Mouse (Mus musculus) liver, embryonic 15.5 days (tissue): ENCODE data around the gene Col23a1. TPM values are rescaled to one million over a fixed set of nuclear protein-coding genes. Genes with fewer than 3 reads are reported as not detected.

Source experiments
- ATAC-seq: fragments of 200-750 bp; cut with Nextera tagmentation; 2 replicates; pipeline ENCODE4 v1.8.0; 2017; ENCODE audit warnings: moderate number of reproducible peaks, mild to moderate bottlenecking, moderate library complexity; ENCODE audit not compliant: insufficient read depth
- H3K27ac ChIP-seq: fragments of 300-500 bp; sonication (generic); replicated peaks from 2 replicates; pipeline ENCODE4 v1.5.1; 2015; ENCODE audit warnings: mild to moderate bottlenecking, inconsistent platforms
- H3K27me3 ChIP-seq: fragments of 300-500 bp; sonication (generic); 2 replicates; pipeline ENCODE4 v1.6.1; 2015; ENCODE audit warnings: mild to moderate bottlenecking, inconsistent platforms
- H3K36me3 ChIP-seq: fragments of 300-500 bp; sonication (generic); replicated peaks from 2 replicates; pipeline ENCODE4 v1.6.1; 2015; ENCODE audit warnings: moderate library complexity, mild to moderate bottlenecking, inconsistent platforms
- H3K4me1 ChIP-seq: fragments of 300-500 bp; sonication (generic); replicated peaks from 2 replicates; pipeline ENCODE4 v1.6.1; 2015; ENCODE audit warnings: inconsistent platforms
- H3K4me2 ChIP-seq: fragments of 300-500 bp; sonication (generic); 2 replicates; pipeline ENCODE4 v1.6.1; 2015; ENCODE audit warnings: moderate library complexity, mild to moderate bottlenecking, inconsistent platforms
- H3K4me3 ChIP-seq: fragments of 300-500 bp; sonication (generic); replicated peaks from 2 replicates; pipeline ENCODE4 v1.5.1; 2015; ENCODE audit warnings: mild to moderate bottlenecking, inconsistent platforms
- H3K9ac ChIP-seq: fragments of 300-500 bp; sonication (generic); 2 replicates; pipeline ENCODE4 v1.6.1; 2015; ENCODE audit warnings: moderate library complexity, mild to moderate bottlenecking, inconsistent platforms
- H3K9me3 ChIP-seq: fragments of 300-500 bp; sonication (generic); replicated peaks from 2 replicates; pipeline ENCODE4 v1.6.1; 2016; ENCODE audit warnings: inconsistent platforms
- WGBS: fragments of 180-500 bp; shearing (Covaris S2); methylation state at CpG from one replicate; pipeline ENCODE4 v1.1.7; 2015; ENCODE audit warnings: mixed read lengths; ENCODE audit not compliant: insufficient replicate concordance; 5-methylcytosine and 5-hydroxymethylcytosine counted together
- polyA plus RNA-seq: library from polyadenylated mRNA; unstranded; fragments of >200 nt; fragmentation: Nextera tagmentation; extraction: Ambion mirVana; gene quantifications from 2 replicates; pipeline ENCODE4 v1.2.1, GENCODE M21; 2015

Col23a1 gene
- polyA plus RNA-seq, 1 experiment from 2014 or later: 0.17 TPM

DNA sequence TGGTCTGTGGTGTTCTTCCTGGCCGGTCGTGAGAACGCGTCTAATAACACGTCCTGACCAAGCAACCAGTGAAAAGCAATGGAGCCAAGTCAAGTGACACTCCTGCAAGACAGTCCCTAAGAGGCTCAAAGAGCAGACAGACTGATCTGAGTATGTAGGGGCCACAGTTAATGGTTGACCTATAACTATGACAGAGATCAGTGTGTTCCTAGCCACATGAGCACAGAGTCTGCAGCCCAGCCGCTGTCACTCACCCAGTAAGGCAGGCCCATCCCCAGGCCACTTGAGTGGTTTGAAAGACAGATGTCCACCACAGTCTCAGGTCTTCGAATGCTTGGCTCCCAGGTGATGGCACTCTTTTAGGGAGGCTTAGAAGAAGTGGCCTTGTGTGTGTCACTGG, 152.3 kb downstream of the Col23a1 start:
- WGBS: 91% methylated on average over 7 of the region's 7 CpGs
- 0 out of 2 replicates have a peak, but pooled peaks cover 4% of the 10 kb centered on the region for H3K36me3 ChIP-seq
- H3K27ac ChIP-seq: peak overlapping the region; percentile 87; the same call in 1 of the 2 replicates

GRCm38 (mm10) chr11:51442599-51442998, 152.9 kb downstream of the Col23a1 start:
- Histone ChIP-seq H3K36me3 (no peaks in the 10 kb centered on the region), H3K9me3 (no peaks in the 10 kb centered on the region), H3K27ac (peak overlapping the region; percentile 87), H3K9ac (no peak overlapping the region), H3K4me2 (no peak overlapping the region), H3K4me3 (no peak overlapping the region), H3K4me1 (peaks cover 47% of the 10 kb centered on the region), H3K27me3 (no peaks in the 10 kb centered on the region)
- WGBS: 79% methylated on average over 8 of the region's 8 CpGs
- no peak for ATAC-seq

More for the DNA sequence above, 152.3 kb downstream of the Col23a1 start:
- no peak overlapping the region for H3K9ac ChIP-seq
- no peak for ATAC-seq
- H3K4me3 ChIP-seq: no peak overlapping the region
- H3K27me3 ChIP-seq: no peaks in the 10 kb centered on the region
- H3K4me2 ChIP-seq: no peak overlapping the region
- peaks cover 4% of the 10 kb centered on the region; the same call in 1 of the 2 replicates for H3K9me3 ChIP-seq
- peaks cover 44% of the 10 kb centered on the region for H3K4me1 ChIP-seq

GRCm38 (mm10) chr11:51443818-51444217, 154.1 kb downstream of the Col23a1 start:
- 22% methylated on average over 2 of the region's 2 CpGs for WGBS
- Histone ChIP-seq H3K9ac (peak overlapping the region; percentile 33; the same call in 1 of the 2 replicates), H3K4me3 (peak overlapping the region; percentile 11), H3K4me2 (peak overlapping the region; percentile 56), H3K27me3 (0 out of 2 replicates have a peak, but pooled peaks cover under 1% of the 10 kb centered on the region), H3K9me3 (no peaks in the 10 kb centered on the region), H3K36me3 (no peaks in the 10 kb centered on the region), H3K27ac (peak overlapping the region; percentile 87), H3K4me1 (peaks cover 47% of the 10 kb centered on the region)
- peak; percentile 93 for ATAC-seq

DNA sequence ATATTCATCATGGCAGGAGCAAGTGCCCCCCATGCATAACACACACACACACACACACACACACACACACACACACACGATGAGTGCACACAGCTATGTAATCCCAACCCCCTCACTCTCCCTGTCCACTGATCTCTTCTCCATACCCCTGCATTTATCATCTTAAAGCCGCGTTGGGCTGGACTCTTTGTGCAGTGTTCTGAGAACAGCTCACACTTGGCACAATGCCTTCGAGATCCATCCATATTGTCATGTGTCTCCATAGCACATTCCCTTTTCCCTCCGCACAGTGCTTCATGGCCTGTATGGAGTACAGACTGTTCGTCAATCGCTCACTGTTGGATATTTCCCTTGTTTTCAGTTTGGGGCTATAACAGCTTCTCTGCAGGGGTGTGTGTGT, 154.9 kb downstream of the Col23a1 start:
- Histone ChIP-seq H3K4me2 (peak overlapping the region; percentile 56; the same call in 1 of the 2 replicates), H3K4me3 (no peak overlapping the region), H3K27me3 (0 out of 2 replicates have a peak, but pooled peaks cover 5% of the 10 kb centered on the region), H3K9ac (no peak overlapping the region), H3K4me1 (peaks cover 47% of the 10 kb centered on the region), H3K9me3 (no peaks in the 10 kb centered on the region), H3K27ac (peak overlapping the region; percentile 87), H3K36me3 (no peaks in the 10 kb centered on the region)
- WGBS: 79% methylated on average over 7 of the region's 7 CpGs
- no peak for ATAC-seq

GRCm38 (mm10) chr11:51446711-51447425, 157.1 kb downstream of the Col23a1 start:
- H3K36me3 ChIP-seq: no peaks in the 10 kb centered on the region
- peak overlapping the region; percentile 29; the same call in 1 of the 2 replicates for H3K27ac ChIP-seq
- no peak overlapping the region for H3K9ac ChIP-seq
- H3K4me2 ChIP-seq: no peak overlapping the region
- no peaks in the 10 kb centered on the region for H3K9me3 ChIP-seq
- H3K27me3 ChIP-seq: 0 out of 2 replicates have a peak, but pooled peaks cover 13% of the 10 kb centered on the region
- 37% methylated on average over 6 of the region's 6 CpGs for WGBS
- H3K4me3 ChIP-seq: no peak overlapping the region
- ATAC-seq: peak; percentile 56
- peaks cover 47% of the 10 kb centered on the region for H3K4me1 ChIP-seq

DNA sequence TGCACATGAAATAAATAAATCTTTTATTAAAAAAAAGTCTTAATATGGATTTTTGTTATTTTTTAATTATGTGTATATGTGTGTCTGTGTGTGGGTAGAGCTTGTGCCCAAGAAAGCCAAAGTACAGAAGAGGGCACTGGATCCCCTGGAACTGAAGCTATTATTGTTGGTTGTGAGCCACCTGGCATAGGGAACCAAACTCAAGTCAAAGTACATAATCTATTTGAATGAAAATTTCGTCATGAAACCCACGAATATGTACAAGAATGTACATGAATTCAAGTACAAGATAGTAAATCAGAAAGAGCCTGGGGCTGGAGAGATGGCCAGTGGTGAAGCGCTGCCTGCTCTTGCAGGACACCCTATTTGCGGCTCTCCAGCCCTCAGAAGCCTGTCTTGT, 158.5 kb downstream of the Col23a1 start:
- ATAC-seq: no peak
- Histone ChIP-seq H3K36me3 (no peaks in the 10 kb centered on the region), H3K4me2 (no peak overlapping the region), H3K9me3 (no peaks in the 10 kb centered on the region), H3K9ac (no peak overlapping the region), H3K27me3 (0 out of 2 replicates have a peak, but pooled peaks cover 13% of the 10 kb centered on the region), H3K4me1 (peaks cover 35% of the 10 kb centered on the region), H3K4me3 (no peak overlapping the region), H3K27ac (no peak overlapping the region)
- 62% methylated on average over 4 of the region's 4 CpGs for WGBS

- H3K36me3 ChIP-seq: no peaks in the 10 kb centered on the region
- H3K9me3 ChIP-seq: no peaks in the 10 kb centered on the region
- H3K4me3 ChIP-seq: no peak overlapping the region
- H3K27me3 ChIP-seq: 0 out of 2 replicates have a peak, but pooled peaks cover 17% of the 10 kb centered on the region
- peaks cover 30% of the 10 kb centered on the region for H3K4me1 ChIP-seq
- 49% methylated on average over 4 of the region's 4 CpGs for WGBS
- no peak overlapping the region for H3K4me2 ChIP-seq
- H3K27ac ChIP-seq: no peak overlapping the region
- ATAC-seq: no peak
- no peak overlapping the region for H3K9ac ChIP-seq
Observed at GRCm38 (mm10) chr11:51448680-51449079, 159.0 kb downstream of the Col23a1 start.

DNA sequence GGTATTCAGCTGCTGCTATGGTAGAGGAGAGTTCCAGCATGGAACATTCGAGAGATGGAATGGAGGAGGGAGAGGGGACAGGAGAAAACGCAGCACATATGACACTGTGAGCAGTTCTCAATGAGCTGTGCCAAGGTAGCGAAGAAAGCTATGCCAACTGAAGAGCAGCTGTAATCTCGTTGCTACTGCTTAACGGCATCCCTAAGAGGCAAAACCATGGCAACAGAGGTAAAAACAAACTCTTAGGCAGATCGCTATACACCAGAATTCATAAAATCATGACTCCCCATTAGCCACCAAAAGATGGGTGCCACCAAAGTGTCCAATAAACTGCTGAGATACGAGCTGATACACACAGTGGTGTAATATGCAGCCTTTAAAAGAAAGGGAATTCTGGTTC, 160.2 kb downstream of the Col23a1 start:
- H3K36me3 ChIP-seq: no peaks in the 10 kb centered on the region
- H3K4me1 ChIP-seq: peaks cover 18% of the 10 kb centered on the region
- 0 out of 2 replicates have a peak, but pooled peaks cover 17% of the 10 kb centered on the region for H3K27me3 ChIP-seq
- WGBS: 65% methylated on average over 7 of the region's 7 CpGs
- H3K4me2 ChIP-seq: no peak overlapping the region
- no peak overlapping the region for H3K4me3 ChIP-seq
- H3K27ac ChIP-seq: no peak overlapping the region
- no peaks in the 10 kb centered on the region for H3K9me3 ChIP-seq
- no peak for ATAC-seq
- H3K9ac ChIP-seq: no peak overlapping the region

- no peak overlapping the region for H3K4me3 ChIP-seq
- no peak overlapping the region for H3K4me2 ChIP-seq
- WGBS: 78% methylated on average over 5 of the region's 5 CpGs
- H3K27ac ChIP-seq: no peak overlapping the region
- H3K36me3 ChIP-seq: no peaks in the 10 kb centered on the region
- H3K27me3 ChIP-seq: 0 out of 2 replicates have a peak, but pooled peaks cover 17% of the 10 kb centered on the region
- H3K9me3 ChIP-seq: no peaks in the 10 kb centered on the region
- no peak for ATAC-seq
- peaks cover 9% of the 10 kb centered on the region for H3K4me1 ChIP-seq
- no peak overlapping the region for H3K9ac ChIP-seq
Observed at GRCm38 (mm10) chr11:51451281-51451680, 161.6 kb downstream of the Col23a1 start.

GRCm38 (mm10) chr11:51451925-51452324, 162.2 kb downstream of the Col23a1 start:
- Histone ChIP-seq H3K4me1 (peaks cover 3% of the 10 kb centered on the region), H3K36me3 (no peaks in the 10 kb centered on the region), H3K9ac (no peak overlapping the region), H3K27ac (no peak overlapping the region), H3K27me3 (0 out of 2 replicates have a peak, but pooled peaks cover 17% of the 10 kb centered on the region), H3K4me3 (no peak overlapping the region), H3K4me2 (no peak overlapping the region), H3K9me3 (no peaks in the 10 kb centered on the region)
- ATAC-seq: no peak
- WGBS: 53% methylated on average over 7 of the region's 7 CpGs

GRCm38 (mm10) chr11:51453742-51454141, 164.0 kb downstream of the Col23a1 start:
- Histone ChIP-seq H3K4me2 (no peak overlapping the region), H3K27me3 (0 out of 2 replicates have a peak, but pooled peaks cover 17% of the 10 kb centered on the region), H3K4me1 (no peaks in the 10 kb centered on the region), H3K9me3 (no peaks in the 10 kb centered on the region), H3K27ac (no peak overlapping the region), H3K4me3 (no peak overlapping the region), H3K9ac (no peak overlapping the region), H3K36me3 (no peaks in the 10 kb centered on the region)
- no peak for ATAC-seq
- 70% methylated on average over 9 of the region's 9 CpGs for WGBS
